Mouse (Mus musculus) G1E (cell line): ENCODE measurements around the gene Rcor3. TPM values are rescaled to one million over a fixed set of nuclear protein-coding genes. Genes with fewer than 3 reads are reported as not detected.
A peak's percentile ranks its signal among the peaks of the same experiment; 100 is the strongest.

Experiments used
- ATAC-seq: 2 replicates; pipeline ENCODE4 v1.8.0; 2016; ENCODE audit warnings: mild to moderate bottlenecking; ENCODE audit not compliant: insufficient number of reproducible peaks, poor library complexity, low FRiP score, severe bottlenecking; ENCODE audit errors: extremely low read depth
- DNase-seq: peaks from one replicate; pipeline ENCODE4 v3.0.0; 2012; ENCODE audit warnings: low spot score
- H3K27me3 ChIP-seq: 2 replicates; pipeline ENCODE4 v1.6.1; 2012; ENCODE audit warnings: mild to moderate bottlenecking, low read length, inconsistent platforms; ENCODE audit not compliant: insufficient read depth
- H3K36me3 ChIP-seq: replicated peaks from 2 replicates; pipeline ENCODE3; 2012; ENCODE audit warnings: mild to moderate bottlenecking, inconsistent platforms
- H3K4me1 ChIP-seq: 2 replicates; pipeline ENCODE4 v1.6.1; 2012; ENCODE audit warnings: low read depth, low read length, inconsistent platforms, mixed read lengths; ENCODE audit not compliant: insufficient read depth
- H3K4me3 ChIP-seq: 2 replicates; pipeline ENCODE4 v1.5.1; 2012; ENCODE audit warnings: low read depth, mild to moderate bottlenecking, inconsistent platforms, low read length, moderate library complexity, mixed read lengths
- H3K9me3 ChIP-seq: replicated peaks from 2 replicates; pipeline ENCODE4 v1.6.1; 2012; ENCODE audit warnings: inconsistent platforms
- CTCF ChIP-seq: IDR thresholded peaks from 2 replicates; pipeline ENCODE4 v1.5.1; 2012; ENCODE audit warnings: low read depth, low read length, inconsistent platforms, mixed read lengths
- GATA1 ChIP-seq: IDR thresholded peaks from 2 replicates; pipeline ENCODE4 v1.6.1; 2012; ENCODE audit warnings: borderline replicate concordance, low read length, inconsistent platforms, mixed read lengths
- GATA2 ChIP-seq: IDR thresholded peaks from 2 replicates; pipeline ENCODE4 v1.6.1; 2012; ENCODE audit warnings: low read depth, low read length, inconsistent platforms, borderline replicate concordance
- POLR2AphosphoS5 ChIP-seq: IDR thresholded peaks from 2 replicates; pipeline ENCODE4 v1.6.1; 2012; ENCODE audit warnings: low read depth, low read length, inconsistent platforms; ENCODE audit not compliant: insufficient replicate concordance
- TAL1 ChIP-seq: conservative IDR thresholded peaks from 2 replicates; pipeline ENCODE4 v1.6.1; 2012; ENCODE audit warnings: low read depth, low read length, inconsistent platforms, mixed read lengths
- polyA plus RNA-seq: library from polyadenylated mRNA; stranded (reverse); fragments of >175 nt; gene quantifications from 2 replicates; pipeline ENCODE4 v1.2.3, GENCODE M21; 2012
- total RNA-seq, 2 experiments: library from RNA; stranded (forward) in 1 of 2; stranded (reverse) in 1 of 2; fragments of 200-1000 nt in 1 of 2; fragments of >200 nt in 1 of 2; fragmentation: Nextera tagmentation in 1 of 2; gene quantifications; 2 replicates each; pipeline ENCODE4 v1.2.3; 2014 to 2017

Gene Rcor3
- total and polyA plus RNA-seq, 3 experiments: 24.2 to 73.9 (median 39.4) TPM

DNA sequence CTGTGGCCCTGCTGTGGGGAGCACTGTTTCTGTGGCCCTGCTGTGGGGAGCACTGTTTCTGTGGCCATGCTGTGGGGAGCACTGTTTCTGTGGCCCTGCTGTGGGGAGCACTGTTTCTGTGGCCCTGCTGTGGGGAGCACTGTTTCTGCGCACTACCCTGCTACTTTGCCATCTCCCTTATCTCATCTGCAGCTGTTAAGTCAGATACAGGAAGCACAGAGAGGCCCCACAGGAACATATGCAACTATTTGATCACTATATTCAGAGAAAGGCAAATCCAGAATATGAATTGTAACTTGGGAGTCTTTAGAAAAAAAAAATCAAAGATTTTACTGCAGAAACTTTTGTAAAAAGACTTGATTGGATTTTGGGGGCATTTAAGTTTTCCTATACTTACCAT is 22.5 kb downstream of the Rcor3 start:
- ATAC-seq (peak; percentile 88), DNase-seq (no peak)
- Histone ChIP-seq H3K4me3 (no peak overlapping the region), H3K4me1 (peaks cover 14% of the 10 kb centered on the region), H3K27me3 (no peaks in the 10 kb centered on the region), H3K36me3 (peaks cover 88% of the 10 kb centered on the region), H3K9me3 (no peaks in the 10 kb centered on the region)
- TF ChIP-seq CTCF (no peak), POLR2AphosphoS5 (no peak), GATA2 (no peak), GATA1 (no peak), TAL1 (no peak)

DNA sequence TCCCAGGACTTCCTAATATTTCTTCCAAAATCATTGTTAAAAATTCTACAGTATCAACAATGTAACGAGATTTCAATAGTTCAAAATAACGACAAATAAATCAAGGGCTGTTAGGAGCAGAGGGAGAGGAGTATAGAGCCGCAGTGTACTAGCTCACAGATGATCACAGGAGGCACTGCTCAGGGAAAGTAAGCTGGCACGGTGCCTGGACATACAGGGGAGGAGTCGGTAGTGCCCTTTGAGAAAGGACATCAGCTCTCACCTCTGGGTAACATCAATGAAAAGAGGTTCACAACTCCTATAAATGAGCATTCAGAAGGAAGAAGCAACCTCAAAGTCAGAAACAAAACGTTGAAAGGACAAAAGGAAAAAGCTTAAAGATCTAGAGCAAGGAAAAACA is 28.7 kb downstream of the Rcor3 start:
- TF ChIP-seq TAL1 (no peak), POLR2AphosphoS5 (no peak), CTCF (no peak), GATA2 (no peak), GATA1 (no peak)
- no peaks in the 10 kb centered on the region for H3K27me3 ChIP-seq
- H3K4me1 ChIP-seq: peaks cover 3% of the 10 kb centered on the region
- no peak overlapping the region for H3K4me3 ChIP-seq
- peaks cover 85% of the 10 kb centered on the region for H3K36me3 ChIP-seq
- no peak for DNase-seq
- no peak for ATAC-seq
- H3K9me3 ChIP-seq: no peaks in the 10 kb centered on the region

DNA sequence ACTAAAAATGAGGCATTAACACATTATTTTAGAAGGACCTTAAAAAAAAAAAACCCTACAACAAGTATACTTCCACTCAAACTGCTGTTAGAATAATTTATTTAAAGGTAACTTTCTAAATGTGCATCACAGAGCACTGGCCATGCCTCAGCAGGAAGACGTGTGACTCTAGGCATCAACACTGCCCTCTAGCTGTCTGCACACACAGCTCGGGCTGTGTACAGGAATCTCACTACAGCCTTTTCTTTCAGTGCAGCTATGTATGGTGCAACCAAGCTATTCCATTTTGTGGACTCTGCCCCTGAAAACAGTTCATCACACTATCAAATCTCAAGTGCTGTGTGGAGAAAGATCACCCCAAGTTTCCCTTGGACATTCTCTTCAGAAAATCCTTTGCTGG is 30.5 kb downstream of the Rcor3 start:
- Histone ChIP-seq H3K27me3 (no peaks in the 10 kb centered on the region), H3K4me3 (no peak overlapping the region), H3K36me3 (peaks cover 86% of the 10 kb centered on the region), H3K9me3 (no peaks in the 10 kb centered on the region), H3K4me1 (peaks cover 3% of the 10 kb centered on the region)
- ATAC-seq: peak; percentile 81
- no peak for TF ChIP-seq CTCF
- no peak for TF ChIP-seq GATA1
- no peak for TF ChIP-seq GATA2
- TF ChIP-seq POLR2AphosphoS5: no peak
- TF ChIP-seq TAL1: no peak
- no peak for DNase-seq

DNA sequence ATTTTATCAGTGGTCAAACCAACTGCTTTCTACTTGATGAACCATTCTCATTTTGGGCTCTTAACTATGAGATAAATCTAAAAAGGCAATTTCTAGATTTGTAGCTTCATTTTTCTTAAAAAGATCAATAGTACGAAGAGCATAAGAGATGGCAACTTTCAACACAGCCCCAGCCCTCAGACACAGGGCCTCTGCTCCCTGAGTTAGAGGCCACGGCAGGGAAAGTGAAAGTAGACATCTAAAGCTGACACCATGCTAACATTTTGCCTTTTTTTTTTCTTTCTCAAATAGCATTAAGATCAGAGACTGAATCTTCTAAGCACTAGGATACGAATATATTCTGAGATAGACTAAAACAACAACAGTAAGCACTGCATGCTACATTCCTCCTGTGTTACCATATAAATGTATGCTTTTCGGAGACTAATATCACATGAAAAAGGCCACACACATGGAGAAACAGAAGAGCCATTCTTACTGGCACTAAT is 31.9 kb downstream of the Rcor3 start:
- no peak overlapping the region for H3K4me3 ChIP-seq
- no peaks in the 10 kb centered on the region for H3K9me3 ChIP-seq
- ATAC-seq: no peak
- TF ChIP-seq POLR2AphosphoS5 (no peak), GATA2 (no peak), CTCF (no peak), TAL1 (no peak), GATA1 (no peak)
- DNase-seq: no peak
- no peaks in the 10 kb centered on the region for H3K27me3 ChIP-seq
- peaks cover 5% of the 10 kb centered on the region for H3K4me1 ChIP-seq
- peaks cover 86% of the 10 kb centered on the region for H3K36me3 ChIP-seq

DNA sequence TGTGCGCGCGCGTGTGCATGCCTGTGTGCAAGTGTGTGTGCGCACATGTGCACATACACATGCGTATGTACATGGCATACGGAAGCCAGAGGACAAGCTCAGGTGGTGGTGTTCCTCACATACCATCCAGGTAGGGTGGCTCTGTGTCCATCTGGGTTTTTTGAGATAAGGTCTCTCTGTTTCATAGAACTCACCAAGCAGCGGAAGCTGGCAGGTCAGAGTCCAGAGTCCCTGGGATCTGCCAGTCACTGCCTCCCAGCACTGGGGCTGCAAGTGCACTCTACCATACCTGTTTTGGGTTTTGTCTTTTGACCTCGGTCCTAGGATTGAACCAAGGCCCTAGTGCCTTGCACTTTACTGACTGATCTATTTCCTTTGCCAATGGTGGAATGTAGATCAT is 33.8 kb downstream of the Rcor3 start:
- peaks cover 78% of the 10 kb centered on the region for H3K36me3 ChIP-seq
- TF ChIP-seq CTCF (no peak), GATA2 (no peak), POLR2AphosphoS5 (no peak), TAL1 (no peak)
- no peaks in the 10 kb centered on the region for H3K27me3 ChIP-seq
- no peak for DNase-seq
- no peak for ATAC-seq
- H3K9me3 ChIP-seq: no peaks in the 10 kb centered on the region
- peaks cover 5% of the 10 kb centered on the region for H3K4me1 ChIP-seq
- H3K4me3 ChIP-seq: no peak overlapping the region

DNA sequence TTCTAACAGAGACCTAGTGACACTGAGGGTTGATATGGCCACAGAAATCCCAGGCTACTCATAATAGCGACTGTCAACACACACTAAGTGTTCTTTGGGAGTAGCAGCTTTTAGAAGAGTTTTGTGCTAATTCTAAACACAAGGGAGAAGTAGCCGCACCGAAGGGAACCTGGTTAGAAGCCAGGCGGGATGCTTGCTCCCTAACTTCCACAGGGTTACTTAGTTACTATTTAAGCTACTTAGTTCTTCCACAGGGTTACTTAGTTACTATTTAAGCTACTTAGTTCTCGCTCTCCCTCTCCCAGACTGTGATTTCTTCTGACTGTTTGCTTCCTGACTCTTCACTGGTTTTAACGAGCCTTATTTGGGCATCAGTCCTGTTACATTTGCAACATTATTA is 34.7 kb downstream of the Rcor3 start:
- DNase-seq: no peak
- ATAC-seq: no peak
- H3K27me3 ChIP-seq: no peaks in the 10 kb centered on the region
- H3K9me3 ChIP-seq: no peaks in the 10 kb centered on the region
- peaks cover 3% of the 10 kb centered on the region; the same call in 1 of the 2 replicates for H3K4me1 ChIP-seq
- H3K4me3 ChIP-seq: no peak overlapping the region
- TF ChIP-seq TAL1: no peak
- no peak for TF ChIP-seq CTCF
- TF ChIP-seq POLR2AphosphoS5: no peak
- no peak for TF ChIP-seq GATA2
- no peak for TF ChIP-seq GATA1
- peaks cover 78% of the 10 kb centered on the region for H3K36me3 ChIP-seq

DNA sequence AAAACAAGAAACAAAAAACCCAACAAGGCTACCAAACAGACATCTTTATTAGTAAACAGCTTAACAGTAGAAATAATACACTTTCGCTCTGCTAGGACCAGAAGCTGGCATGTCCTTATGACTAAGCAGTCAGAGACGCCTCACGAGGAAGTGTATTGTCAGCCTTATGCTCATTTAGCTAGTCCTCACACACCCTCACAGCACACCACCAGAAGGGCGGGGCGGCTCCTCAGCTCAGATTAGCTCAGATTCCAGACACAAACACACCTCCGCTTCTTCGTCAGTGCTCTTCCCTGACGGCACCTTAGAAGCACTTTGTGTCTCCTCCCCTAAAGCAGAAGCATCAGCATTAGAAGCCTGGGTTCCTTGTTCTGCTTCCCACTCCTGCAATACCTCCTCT is 36.5 kb downstream of the Rcor3 start:
- Histone ChIP-seq H3K27me3 (no peaks in the 10 kb centered on the region), H3K9me3 (no peaks in the 10 kb centered on the region), H3K4me3 (no peak overlapping the region), H3K4me1 (peaks cover 3% of the 10 kb centered on the region; the same call in 1 of the 2 replicates), H3K36me3 (peaks cover 73% of the 10 kb centered on the region)
- TF ChIP-seq TAL1 (no peak), GATA2 (no peak)
- ATAC-seq (no peak; the same call in 1 of the 2 replicates), DNase-seq (no peak)
